Mouse (Mus musculus) adrenal gland, postnatal 4 days (tissue): ENCODE measurements around the gene Gm12887. TPM values are rescaled to one million over a fixed set of nuclear protein-coding genes. Genes with fewer than 3 reads are reported as not detected.

ENCODE experiments used
- DNase-seq, 2 experiments: peaks; one replicate each; pipeline ENCODE4 v3.0.0; 2021 to 2022; ENCODE audit warnings: low spot score in 2 of 2, mixed read lengths in 2 of 2
- long read RNA-seq, 2 experiments: library from polyadenylated mRNA; stranded (forward); transcript quantifications; one replicate each; pipeline ENCODE4 v2.0.0; 2021
- total RNA-seq, 2 experiments: library from RNA; stranded (reverse); gene quantifications; 2 replicates each; pipeline ENCODE4 v1.2.3; 2021

Gene Gm12887
- not detected for total RNA-seq
- long read RNA-seq, experiment 1, result 0 reads
- long read RNA-seq, experiment 2, result 0 reads

DNA sequence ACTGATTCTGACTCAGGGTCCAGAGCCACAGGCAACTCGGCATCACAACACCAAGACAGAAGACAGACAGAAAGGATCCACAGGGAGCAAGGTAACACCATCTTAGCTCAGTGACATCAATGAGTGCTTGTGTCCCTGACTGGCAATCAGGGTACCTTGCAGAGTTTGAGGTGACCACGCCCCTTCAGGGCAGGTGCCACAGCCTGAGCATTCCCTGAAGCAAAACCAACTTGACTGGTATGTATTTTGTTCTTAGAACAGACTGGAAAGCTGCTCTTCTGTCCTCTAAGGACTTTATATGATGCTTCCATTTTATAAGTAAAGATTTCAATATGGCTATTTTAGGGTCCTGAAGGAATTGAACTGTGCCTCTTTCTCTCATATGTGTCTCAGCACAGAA lies at the start of gene Gm12887:
Gm12887 (minus strand) TSS at position 101 of the 400 bp plus-strand sequence.
- DNase-seq, result no peak

DNA sequence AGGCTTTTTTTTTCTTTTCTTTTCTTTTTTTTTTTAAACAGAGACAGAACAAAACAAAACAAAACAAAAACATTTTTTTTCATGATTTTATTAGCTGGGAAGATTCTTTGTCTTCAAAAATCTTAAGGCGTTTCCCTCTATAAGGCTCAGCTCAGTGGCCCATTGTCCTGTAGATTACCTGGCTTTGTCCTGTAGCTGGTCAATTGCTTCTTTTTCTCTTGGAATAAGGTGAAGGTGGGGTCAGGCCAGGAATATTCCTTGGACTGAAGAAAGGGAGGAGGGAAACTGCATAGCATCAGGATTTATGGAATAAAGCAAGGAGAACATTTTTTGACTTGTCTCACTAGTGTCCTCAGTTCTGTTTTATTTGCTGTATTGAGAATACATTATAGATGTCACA lies 35.1 kb upstream of the Gm12887 start:
- DNase-seq, result no peak

Other genes with a start within 250 kb of the Gm12887 start
- gene Gm12886, start 199.0 kb downstream of the Gm12887 start, total RNA-seq, result not detected